Mouse (Mus musculus): ENCODE measurements around the gene Tbx1. TPM values are rescaled to one million over a fixed set of nuclear protein-coding genes. Genes with fewer than 3 reads are reported as not detected.

The Tbx1 gene
- polyA plus RNA-seq, 1 experiment: 0.49 TPM

GRCm38 (mm10) chr16:18586906-18587546, 3.4 kb downstream of the Tbx1 start:
- Histone ChIP-seq H3K4me1 (replicated peaks; ENCODE audit: control insufficient read depth, insufficient read depth, low read length) (peaks cover 14% of the 10 kb centered on the region), H3K36me3 (ENCODE audit: control insufficient read depth, insufficient read depth, low read length) (no peaks in the 10 kb centered on the region), H3K4me3 (ENCODE audit: control insufficient read depth, insufficient read depth, low read length) (no peak overlapping the region), H3K27ac (ENCODE audit: control insufficient read depth, insufficient read depth, low read length) (no peak overlapping the region), H3K27me3 (ENCODE audit: control insufficient read depth, insufficient read depth, low read length) (peaks cover 40% of the 10 kb centered on the region)
- TF ChIP-seq CTCF (IDR thresholded peaks at IDR 0.05; ENCODE audit: borderline replicate concordance, control insufficient read depth, extremely low read depth, insufficient read depth, low read length, poor library complexity) (no peak), POLR2A (IDR thresholded peaks at IDR 0.05; ENCODE audit: control insufficient read depth, extremely low read depth, insufficient read depth, low read length, poor library complexity) (no peak)
- 4% methylated on average over 55 of the region's 62 CpGs for WGBS
- no peak for DNase-seq

- H3K36me3 ChIP-seq (ENCODE audit: control insufficient read depth, insufficient read depth, low read length): no peaks in the 10 kb centered on the region
- TF ChIP-seq CTCF (IDR thresholded peaks at IDR 0.05; ENCODE audit: borderline replicate concordance, control insufficient read depth, extremely low read depth, insufficient read depth, low read length, poor library complexity) (no peak), POLR2A (IDR thresholded peaks at IDR 0.05; ENCODE audit: control insufficient read depth, extremely low read depth, insufficient read depth, low read length, poor library complexity) (no peak)
- H3K27ac ChIP-seq (ENCODE audit: control insufficient read depth, insufficient read depth, low read length): no peak overlapping the region
- H3K4me3 ChIP-seq (ENCODE audit: control insufficient read depth, insufficient read depth, low read length): no peak overlapping the region
- peaks cover 42% of the 10 kb centered on the region for H3K27me3 ChIP-seq (ENCODE audit: control insufficient read depth, insufficient read depth, low read length)
- H3K4me1 ChIP-seq (replicated peaks; ENCODE audit: control insufficient read depth, insufficient read depth, low read length): peaks cover 15% of the 10 kb centered on the region
- WGBS: 7% methylated on average over 83 of the region's 83 CpGs
- no peak for DNase-seq
Observed at GRCm38 (mm10) chr16:18586076-18586905, 4.2 kb downstream of the Tbx1 start.

- no peaks in the 10 kb centered on the region for H3K36me3 ChIP-seq (ENCODE audit: control insufficient read depth, insufficient read depth, low read length)
- H3K4me3 ChIP-seq (ENCODE audit: control insufficient read depth, insufficient read depth, low read length): no peak overlapping the region
- H3K27me3 ChIP-seq (ENCODE audit: control insufficient read depth, insufficient read depth, low read length): peaks cover 39% of the 10 kb centered on the region
- no peak overlapping the region for H3K27ac ChIP-seq (ENCODE audit: control insufficient read depth, insufficient read depth, low read length)
- peaks cover 15% of the 10 kb centered on the region for H3K4me1 ChIP-seq (replicated peaks; ENCODE audit: control insufficient read depth, insufficient read depth, low read length)
- DNase-seq: no peak
- no peak for TF ChIP-seq POLR2A (IDR thresholded peaks at IDR 0.05; ENCODE audit: control insufficient read depth, extremely low read depth, insufficient read depth, low read length, poor library complexity)
- TF ChIP-seq CTCF (IDR thresholded peaks at IDR 0.05; ENCODE audit: borderline replicate concordance, control insufficient read depth, extremely low read depth, insufficient read depth, low read length, poor library complexity): no peak
- 50% methylated on average over 10 of the region's 10 CpGs for WGBS
Observed at GRCm38 (mm10) chr16:18585676-18586075, 4.8 kb downstream of the Tbx1 start.

GRCm38 (mm10) chr16:18584901-18585510, 5.5 kb downstream of the Tbx1 start:
- no peak overlapping the region for H3K27ac ChIP-seq (ENCODE audit: control insufficient read depth, insufficient read depth, low read length)
- WGBS: 90% methylated on average over 10 of the region's 10 CpGs
- TF ChIP-seq CTCF (IDR thresholded peaks at IDR 0.05; ENCODE audit: borderline replicate concordance, control insufficient read depth, extremely low read depth, insufficient read depth, low read length, poor library complexity) (no peak), POLR2A (IDR thresholded peaks at IDR 0.05; ENCODE audit: control insufficient read depth, extremely low read depth, insufficient read depth, low read length, poor library complexity) (no peak)
- H3K36me3 ChIP-seq (ENCODE audit: control insufficient read depth, insufficient read depth, low read length): no peaks in the 10 kb centered on the region
- peaks cover 45% of the 10 kb centered on the region for H3K27me3 ChIP-seq (ENCODE audit: control insufficient read depth, insufficient read depth, low read length)
- H3K4me1 ChIP-seq (replicated peaks; ENCODE audit: control insufficient read depth, insufficient read depth, low read length): peaks cover 13% of the 10 kb centered on the region
- no peak overlapping the region for H3K4me3 ChIP-seq (ENCODE audit: control insufficient read depth, insufficient read depth, low read length)
- DNase-seq: no peak

- DNase-seq: no peak
- H3K4me3 ChIP-seq (ENCODE audit: control insufficient read depth, insufficient read depth, low read length): no peak overlapping the region
- H3K36me3 ChIP-seq (ENCODE audit: control insufficient read depth, insufficient read depth, low read length): no peaks in the 10 kb centered on the region
- H3K27me3 ChIP-seq (ENCODE audit: control insufficient read depth, insufficient read depth, low read length): peaks cover 42% of the 10 kb centered on the region
- H3K27ac ChIP-seq (ENCODE audit: control insufficient read depth, insufficient read depth, low read length): no peak overlapping the region
- H3K4me1 ChIP-seq (replicated peaks; ENCODE audit: control insufficient read depth, insufficient read depth, low read length): peaks cover 9% of the 10 kb centered on the region; the same call in 1 of the 2 replicates
- WGBS: 91% methylated on average over 10 of the region's 10 CpGs
- TF ChIP-seq POLR2A (IDR thresholded peaks at IDR 0.05; ENCODE audit: control insufficient read depth, extremely low read depth, insufficient read depth, low read length, poor library complexity) (no peak), CTCF (IDR thresholded peaks at IDR 0.05; ENCODE audit: borderline replicate concordance, control insufficient read depth, extremely low read depth, insufficient read depth, low read length, poor library complexity) (no peak)
Observed at GRCm38 (mm10) chr16:18583673-18584357, 6.7 kb downstream of the Tbx1 start.

- Histone ChIP-seq H3K27me3 (ENCODE audit: control insufficient read depth, insufficient read depth, low read length) (peaks cover 39% of the 10 kb centered on the region), H3K4me1 (replicated peaks; ENCODE audit: control insufficient read depth, insufficient read depth, low read length) (peaks cover 9% of the 10 kb centered on the region; the same call in 1 of the 2 replicates), H3K4me3 (ENCODE audit: control insufficient read depth, insufficient read depth, low read length) (no peak overlapping the region), H3K27ac (ENCODE audit: control insufficient read depth, insufficient read depth, low read length) (no peak overlapping the region), H3K36me3 (ENCODE audit: control insufficient read depth, insufficient read depth, low read length) (no peaks in the 10 kb centered on the region)
- no peak for TF ChIP-seq CTCF (IDR thresholded peaks at IDR 0.05; ENCODE audit: borderline replicate concordance, control insufficient read depth, extremely low read depth, insufficient read depth, low read length, poor library complexity)
- TF ChIP-seq POLR2A (IDR thresholded peaks at IDR 0.05; ENCODE audit: control insufficient read depth, extremely low read depth, insufficient read depth, low read length, poor library complexity): no peak
- DNase-seq: no peak
- WGBS: 69% methylated on average over 10 of the region's 10 CpGs
Observed at GRCm38 (mm10) chr16:18583169-18583568, 7.3 kb downstream of the Tbx1 start.
